Mouse (Mus musculus) myocyte (in vitro differentiated cells): ENCODE data around the gene Hyal3.

Experiments
- MAX ChIP-seq: IDR thresholded peaks from one replicate; pipeline ENCODE4 v1.6.1; 2011; ENCODE audit warnings: low read depth, mild to moderate bottlenecking, control low read depth
- MYOD1 ChIP-seq, 3 experiments: IDR thresholded peaks; one replicate each; pipeline ENCODE4 v1.6.1; 2011; ENCODE audit warnings: control low read depth in 2 of 3, low read depth in 2 of 3, mild to moderate bottlenecking in 2 of 3, moderate library complexity in 1 of 3; ENCODE audit not compliant: insufficient read length in 2 of 3, control insufficient read depth in 1 of 3
- MYOG ChIP-seq, 3 experiments: IDR thresholded peaks; one replicate each; pipeline ENCODE4 v1.6.1; 2011; ENCODE audit warnings: control low read depth in 2 of 3, low read depth in 2 of 3, mild to moderate bottlenecking in 2 of 3; ENCODE audit not compliant: insufficient read length in 2 of 3, control insufficient read depth in 1 of 3, insufficient read depth in 1 of 3
- POLR2A ChIP-seq: IDR thresholded peaks from one replicate; pipeline ENCODE4 v1.6.1; 2011; ENCODE audit warnings: low read depth, mild to moderate bottlenecking, control low read depth, moderate library complexity; ENCODE audit not compliant: insufficient read length
- SRF ChIP-seq: IDR thresholded peaks from one replicate; pipeline ENCODE4 v1.6.1; 2011; ENCODE audit warnings: low read depth; ENCODE audit not compliant: control insufficient read depth, insufficient read length
- TCF12 ChIP-seq: IDR thresholded peaks from one replicate; pipeline ENCODE4 v1.6.1; 2011; ENCODE audit warnings: mild to moderate bottlenecking, control low read depth; ENCODE audit not compliant: poor library complexity, insufficient read depth, severe bottlenecking
- TCF3 ChIP-seq: IDR thresholded peaks from one replicate; pipeline ENCODE4 v1.6.1; 2011; ENCODE audit warnings: low read depth, control low read depth; ENCODE audit not compliant: insufficient read length
- USF1 ChIP-seq: IDR thresholded peaks from one replicate; pipeline ENCODE4 v1.6.1; 2011; ENCODE audit warnings: low read depth, mild to moderate bottlenecking, control low read depth, moderate library complexity

GRCm38 (mm10) chr9:107624951-107625350 is 44.3 kb downstream of the Hyal3 start:
- TF ChIP-seq POLR2A (no peak), MYOD1 (IDR thresholded peaks at IDR 0.05; ENCODE audit: control insufficient read depth in 1 of 3, insufficient read length in 2 of 3, low read depth in 2 of 3) (no peak), USF1 (no peak), SRF (no peak), MAX (no peak), TCF3 (no peak), TCF12 (no peak), MYOG (IDR thresholded peaks at IDR 0.05; ENCODE audit: control insufficient read depth in 1 of 3, insufficient read depth in 1 of 3, insufficient read length in 2 of 3, low read depth in 2 of 3) (no peak)
